Mouse (Mus musculus): ENCODE results near the gene 1700028J19Rik. TPM values are rescaled to one million over a fixed set of nuclear protein-coding genes. Genes with fewer than 3 reads are reported as not detected.
"Not testable (repeated sequence)": the region's sequence is repeated elsewhere in the genome, so short reads cannot be mapped to it uniquely, and the experiment has no call there.

Gene 1700028J19Rik
- total RNA-seq, 2 experiments from 2014 or later = 2.2 TPM; not detected in 1

- no peak for ATAC-seq (replicated peaks; ENCODE audit: low FRiP score, poor library complexity, severe bottlenecking)
These were observed 6.6 kb upstream of the 1700028J19Rik start for GRCm38 (mm10) chr7:44253023-44253616.

- ATAC-seq (replicated peaks; ENCODE audit: low FRiP score, poor library complexity, severe bottlenecking) = not testable (repeated sequence)
These were observed 4.3 kb upstream of the 1700028J19Rik start for GRCm38 (mm10) chr7:44250732-44251275.

- no peak for ATAC-seq (replicated peaks; ENCODE audit: low FRiP score, poor library complexity, severe bottlenecking)
These were observed 2.8 kb upstream of the 1700028J19Rik start for GRCm38 (mm10) chr7:44249248-44249647.

- ATAC-seq (replicated peaks; ENCODE audit: low FRiP score, poor library complexity, severe bottlenecking) = no peak
These were observed 1.5 kb upstream of the 1700028J19Rik start for GRCm38 (mm10) chr7:44247971-44248370.

GRCm38 (mm10) chr7:44246984-44247470 lies 532 bp upstream of the 1700028J19Rik start:
- ATAC-seq (replicated peaks; ENCODE audit: low FRiP score, poor library complexity, severe bottlenecking) = peak; percentile 9; the same call in 1 of the 2 replicates

GRCm38 (mm10) chr7:44244080-44244479 lies 2.4 kb downstream of the 1700028J19Rik start:
- no peak for ATAC-seq (replicated peaks; ENCODE audit: low FRiP score, poor library complexity, severe bottlenecking)

GRCm38 (mm10) chr7:44241163-44241562 lies 5.3 kb downstream of the 1700028J19Rik start:
- no peak for ATAC-seq (replicated peaks; ENCODE audit: low FRiP score, poor library complexity, severe bottlenecking)

- ATAC-seq (replicated peaks; ENCODE audit: low FRiP score, poor library complexity, severe bottlenecking) = no peak
These were observed 5.8 kb downstream of the 1700028J19Rik start for GRCm38 (mm10) chr7:44240712-44241111.

- no peak for ATAC-seq (replicated peaks; ENCODE audit: low FRiP score, poor library complexity, severe bottlenecking)
These were observed 6.6 kb downstream of the 1700028J19Rik start for GRCm38 (mm10) chr7:44239913-44240312.

- no peak for ATAC-seq (replicated peaks; ENCODE audit: low FRiP score, poor library complexity, severe bottlenecking)
These were observed 10.6 kb downstream of the 1700028J19Rik start, which contains the start of gene Gm36864 for GRCm38 (mm10) chr7:44235909-44236308. TSS of gene Gm36864 (plus strand) at chr7:44236177.

GRCm38 (mm10) chr7:44225076-44225475 lies 21.4 kb downstream of the 1700028J19Rik start, which contains the start of gene Klk1:
TSS of gene Klk1 (plus strand) at chr7:44225360.
- no peak for ATAC-seq (replicated peaks; ENCODE audit: low FRiP score, poor library complexity, severe bottlenecking)

GRCm38 (mm10) chr7:44222335-44222734 lies 24.2 kb downstream of the 1700028J19Rik start:
- not testable (repeated sequence) for ATAC-seq (replicated peaks; ENCODE audit: low FRiP score, poor library complexity, severe bottlenecking)

- 0 out of 2 replicates have a peak, but pooled peaks have one; percentile 49 for ATAC-seq (replicated peaks; ENCODE audit: low FRiP score, poor library complexity, severe bottlenecking)
These were observed 24.9 kb downstream of the 1700028J19Rik start for GRCm38 (mm10) chr7:44221601-44222000.

- ATAC-seq (replicated peaks; ENCODE audit: low FRiP score, poor library complexity, severe bottlenecking) = no peak
These were observed 30.9 kb downstream of the 1700028J19Rik start, which contains the start of gene Klk1b5 for GRCm38 (mm10) chr7:44215645-44216044. TSS of gene Klk1b5 (plus strand) at chr7:44215945.

- no peak for ATAC-seq (replicated peaks; ENCODE audit: low FRiP score, poor library complexity, severe bottlenecking)
These were observed 38.2 kb downstream of the 1700028J19Rik start for GRCm38 (mm10) chr7:44208307-44208706.

- ATAC-seq (replicated peaks; ENCODE audit: low FRiP score, poor library complexity, severe bottlenecking) = not testable (repeated sequence)
These were observed 39.4 kb downstream of the 1700028J19Rik start, which contains the start of gene Klk1b4 for GRCm38 (mm10) chr7:44207135-44207534. TSS of gene Klk1b4 (plus strand) at chr7:44207435.

- no peak for ATAC-seq (replicated peaks; ENCODE audit: low FRiP score, poor library complexity, severe bottlenecking)
These were observed 48.6 kb downstream of the 1700028J19Rik start, which contains the start of gene Klk1b3 for GRCm38 (mm10) chr7:44197891-44198290. TSS of gene Klk1b3 (plus strand) at chr7:44198191.

GRCm38 (mm10) chr7:44193466-44193865 lies 53.0 kb downstream of the 1700028J19Rik start:
- ATAC-seq (replicated peaks; ENCODE audit: low FRiP score, poor library complexity, severe bottlenecking) = not testable (repeated sequence)

- not testable (repeated sequence) for ATAC-seq (replicated peaks; ENCODE audit: low FRiP score, poor library complexity, severe bottlenecking)
These were observed 58.6 kb downstream of the 1700028J19Rik start, which contains the start of gene Klk1b24 for GRCm38 (mm10) chr7:44187936-44188335. TSS of gene Klk1b24 (plus strand) at chr7:44188236.

- ATAC-seq (replicated peaks; ENCODE audit: low FRiP score, poor library complexity, severe bottlenecking) = not testable (repeated sequence)
These were observed 60.0 kb downstream of the 1700028J19Rik start for GRCm38 (mm10) chr7:44186516-44186915.
